Mouse (Mus musculus) erythroblast, embryonic 14.5 days (primary cell): ENCODE measurements around the gene Gbp2. TPM values are rescaled to one million over a fixed set of nuclear protein-coding genes. Genes with fewer than 3 reads are reported as not detected.
"Not testable (repeated sequence)": the region's sequence is repeated elsewhere in the genome, so short reads cannot be mapped to it uniquely, and the experiment has no call there.

Source experiments
- H3K27me3 ChIP-seq: 2 replicates; pipeline ENCODE4 v1.6.1; 2012; ENCODE audit warnings: inconsistent platforms; ENCODE audit not compliant: control insufficient read depth
- H3K36me3 ChIP-seq: 2 replicates; pipeline ENCODE4 v1.6.1; 2012; ENCODE audit warnings: mild to moderate bottlenecking, inconsistent platforms; ENCODE audit not compliant: control insufficient read depth
- H3K4me1 ChIP-seq: 2 replicates; pipeline ENCODE4 v1.6.1; 2012; ENCODE audit warnings: inconsistent platforms; ENCODE audit not compliant: control insufficient read depth
- H3K4me3 ChIP-seq: replicated peaks from 2 replicates; pipeline ENCODE3; 2012; ENCODE audit warnings: moderate library complexity, mild to moderate bottlenecking, inconsistent platforms
- H3K9me3 ChIP-seq: 2 replicates; pipeline ENCODE4 v1.6.1; 2012; ENCODE audit warnings: low read length, inconsistent platforms, mixed read lengths; ENCODE audit not compliant: control insufficient read depth
- GATA1 ChIP-seq: IDR thresholded peaks from 2 replicates; pipeline ENCODE4 v1.6.1; 2012; ENCODE audit warnings: low read length, inconsistent platforms, mixed read lengths
- TAL1 ChIP-seq: IDR thresholded peaks from 3 replicates; pipeline ENCODE4 v1.6.1; 2012; ENCODE audit warnings: low read length, inconsistent platforms, mixed read lengths
- polyA plus RNA-seq: library from polyadenylated mRNA; stranded (reverse); fragments of >175 nt; gene quantifications from 2 replicates; pipeline ENCODE4 v1.2.3, GENCODE M21; 2012

Gene Gbp2
- polyA plus RNA-seq, 1 experiment, result not detected

- H3K4me1 ChIP-seq, result no peaks in the 10 kb centered on the region
These were observed 22.5 kb upstream of the Gbp2 start for GRCm38 (mm10) chr3:142597923-142598322.

GRCm38 (mm10) chr3:142601675-142602074, 18.7 kb upstream of the Gbp2 start:
- no peaks in the 10 kb centered on the region for H3K36me3 ChIP-seq
- no peaks in the 10 kb centered on the region for H3K27me3 ChIP-seq
- TF ChIP-seq GATA1 (no peak), TAL1 (no peak)
- H3K9me3 ChIP-seq, result no peaks in the 10 kb centered on the region
- H3K4me1 ChIP-seq, result no peaks in the 10 kb centered on the region
- no peak overlapping the region for H3K4me3 ChIP-seq

More at GRCm38 (mm10) chr3:142597923-142598322, 22.5 kb upstream of the Gbp2 start:
- no peaks in the 10 kb centered on the region for H3K9me3 ChIP-seq
- H3K4me3 ChIP-seq, result no peak overlapping the region
- H3K27me3 ChIP-seq, result no peaks in the 10 kb centered on the region
- no peaks in the 10 kb centered on the region for H3K36me3 ChIP-seq
- TF ChIP-seq GATA1 (no peak), TAL1 (no peak)

- Histone ChIP-seq H3K4me3 (no peak overlapping the region), H3K9me3 (no peaks in the 10 kb centered on the region), H3K27me3 (no peaks in the 10 kb centered on the region), H3K36me3 (no peaks in the 10 kb centered on the region), H3K4me1 (no peaks in the 10 kb centered on the region)
- no peak for TF ChIP-seq TAL1
- TF ChIP-seq GATA1, result no peak
These were observed 1.7 kb upstream of the Gbp2 start for GRCm38 (mm10) chr3:142618658-142619057.

GRCm38 (mm10) chr3:142619606-142620005, 796 bp upstream of the Gbp2 start:
- TF ChIP-seq GATA1, result no peak
- no peak for TF ChIP-seq TAL1
- H3K9me3 ChIP-seq, result no peaks in the 10 kb centered on the region
- H3K36me3 ChIP-seq, result no peaks in the 10 kb centered on the region
- no peaks in the 10 kb centered on the region for H3K27me3 ChIP-seq
- H3K4me1 ChIP-seq, result no peaks in the 10 kb centered on the region
- no peak overlapping the region for H3K4me3 ChIP-seq

GRCm38 (mm10) chr3:142620956-142621562, 657 bp downstream of the Gbp2 start:
- H3K36me3 ChIP-seq, result no peaks in the 10 kb centered on the region

GRCm38 (mm10) chr3:142630385-142630784, 10.0 kb downstream of the Gbp2 start:
- Histone ChIP-seq H3K36me3 (no peaks in the 10 kb centered on the region), H3K4me1 (no peaks in the 10 kb centered on the region), H3K27me3 (no peaks in the 10 kb centered on the region), H3K4me3 (no peak overlapping the region), H3K9me3 (no peaks in the 10 kb centered on the region; the same call in 1 of the 2 replicates)
- TF ChIP-seq GATA1 (no peak), TAL1 (no peak)

More at GRCm38 (mm10) chr3:142620956-142621562, 657 bp downstream of the Gbp2 start:
- Histone ChIP-seq H3K4me3 (no peak overlapping the region), H3K4me1 (no peaks in the 10 kb centered on the region), H3K9me3 (no peaks in the 10 kb centered on the region), H3K27me3 (no peaks in the 10 kb centered on the region)
- TF ChIP-seq TAL1, result no peak
- TF ChIP-seq GATA1, result no peak

- Histone ChIP-seq H3K4me3 (no peak overlapping the region), H3K9me3 (no peaks in the 10 kb centered on the region), H3K27me3 (no peaks in the 10 kb centered on the region), H3K36me3 (no peaks in the 10 kb centered on the region), H3K4me1 (no peaks in the 10 kb centered on the region)
- TF ChIP-seq TAL1, result no peak
- TF ChIP-seq GATA1, result no peak
These were observed 19.8 kb downstream of the Gbp2 start for GRCm38 (mm10) chr3:142640201-142640600.

- H3K27me3 ChIP-seq, H3K4me1 ChIP-seq, H3K36me3 ChIP-seq, H3K9me3 ChIP-seq, H3K4me3 ChIP-seq: not testable (repeated sequence)
These were observed 25.5 kb downstream of the Gbp2 start for GRCm38 (mm10) chr3:142645949-142646348.

- not testable (repeated sequence) for H3K9me3 ChIP-seq, H3K27me3 ChIP-seq, H3K4me3 ChIP-seq, H3K36me3 ChIP-seq, H3K4me1 ChIP-seq
These were observed 27.4 kb downstream of the Gbp2 start for GRCm38 (mm10) chr3:142647836-142648235.

GRCm38 (mm10) chr3:142650205-142650604, 29.8 kb downstream of the Gbp2 start:
- Histone ChIP-seq H3K36me3 (no peaks in the 10 kb centered on the region), H3K4me1 (no peaks in the 10 kb centered on the region)

More at GRCm38 (mm10) chr3:142650205-142650604, 29.8 kb downstream of the Gbp2 start:
- Histone ChIP-seq H3K27me3 (no peaks in the 10 kb centered on the region), H3K9me3 (no peaks in the 10 kb centered on the region), H3K4me3 (no peak overlapping the region)
- TF ChIP-seq GATA1 (no peak), TAL1 (no peak)
